Mouse (Mus musculus): ENCODE data around the gene Ifna2.

DNA sequence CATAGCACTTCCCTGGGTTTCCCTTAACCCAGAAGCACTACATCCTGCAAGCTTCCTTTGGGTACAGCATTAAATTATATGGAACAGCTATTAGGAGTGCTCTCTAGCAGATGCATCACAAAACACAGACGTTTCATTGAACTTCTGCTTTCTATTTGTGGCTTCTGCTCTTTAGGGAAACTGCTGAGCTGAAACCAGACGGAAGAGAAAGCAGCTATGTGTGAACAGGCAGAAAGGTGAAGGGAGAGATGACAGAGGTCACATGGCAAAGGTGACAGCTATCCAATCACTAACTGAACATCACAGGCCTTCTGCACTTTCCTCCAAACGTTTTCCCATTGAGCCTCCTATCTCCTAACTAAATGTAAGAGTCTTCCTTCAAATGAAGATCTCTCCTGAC is 22.2 kb upstream of the Ifna2 start:
- TF ChIP-seq CTCF (IDR thresholded peaks at IDR 0.05; ENCODE audit: low read depth, low read length) (no peak), POLR2A (IDR thresholded peaks at IDR 0.05; ENCODE audit: extremely low read depth, insufficient read depth, low read length) (no peak)
